10 mouse cellular contexts compared by ENCODE assay signal in the genomic region with DNA sequence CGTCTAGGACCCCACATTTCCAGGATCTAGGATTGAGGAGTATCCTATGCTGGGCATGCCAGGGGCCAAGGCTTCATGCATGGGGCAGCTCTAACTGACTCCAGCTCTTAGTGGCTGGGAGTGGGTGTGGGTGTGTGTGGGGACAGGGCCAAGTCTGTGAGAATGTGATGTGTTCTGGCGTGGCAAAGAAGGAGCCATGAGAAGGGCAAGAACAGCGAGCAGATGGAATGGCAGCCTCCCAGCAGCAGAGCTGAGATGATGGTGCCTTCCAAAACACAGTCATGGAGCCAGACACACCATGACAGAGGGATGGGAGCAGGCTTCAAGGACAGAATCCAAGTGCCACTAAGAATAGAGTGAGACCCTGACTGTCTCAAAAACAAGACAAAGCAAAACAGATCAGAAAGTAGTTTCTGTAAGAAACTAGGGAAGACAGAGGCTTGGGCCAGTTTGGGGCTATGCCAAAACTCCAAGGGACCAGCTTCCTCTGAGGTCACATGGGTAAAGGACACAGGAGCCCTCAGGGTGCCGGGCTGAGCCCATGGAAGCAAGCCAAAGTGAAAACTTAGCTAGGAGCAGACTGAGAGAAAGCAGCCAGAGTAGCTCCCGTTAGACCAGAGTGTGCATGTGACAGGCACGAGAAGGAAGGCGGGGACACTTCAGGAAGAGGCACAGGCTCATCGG. TPM values are rescaled to one million over a fixed set of nuclear protein-coding genes. Genes with fewer than 3 reads are reported as not detected.
DNase-seq lines count a peak whose midpoint lies in the region; ATAC-seq and TF ChIP-seq lines count a peak whose summit lies in the region.
"Had no signal": no experiment of that assay in that cellular context is flagged by ENCODE, and none has a peak within 500 bp of the region (broad histone marks: within the 10 kb centered on the region; RNA-seq: fewer than 3 reads in every experiment).

No protein-coding gene starts in this region.

- no peak overlapping the region for H3K27ac ChIP-seq in heart, embryonic 11.5 days (ENCODE audit: low read depth, low read length)
- H3K27ac ChIP-seq in midbrain, embryonic 13.5 days: no peak overlapping the region
- no peak overlapping the region for H3K27ac ChIP-seq in midbrain, embryonic 15.5 days

- no peak for TF ChIP-seq POLR2A in myocyte (IDR thresholded peaks at IDR 0.05; ENCODE audit: insufficient read length, low read depth)

- WGBS in heart, embryonic 11.5 days (ENCODE audit: insufficient replicate concordance): 83% methylated on average over 8 of the region's 8 CpGs
- WGBS in midbrain, embryonic 13.5 days: 94% methylated on average over 8 of the region's 8 CpGs
- 89% methylated on average over 8 of the region's 8 CpGs for WGBS in midbrain, embryonic 15.5 days

- no peak overlapping the region for H3ac ChIP-seq in myocyte (ENCODE audit: control insufficient read depth, insufficient read length)

- H3K4me2 ChIP-seq in heart, embryonic 11.5 days: no peak overlapping the region
- peak overlapping the region; percentile 2 for H3K4me2 ChIP-seq in myocyte (ENCODE audit: low read depth)
- no peak overlapping the region for H3K4me2 ChIP-seq in midbrain, embryonic 13.5 days (replicated peaks)
- no peak overlapping the region for H3K4me2 ChIP-seq in midbrain, embryonic 15.5 days

- peak; percentile 97 for DNase-seq in heart, adult 11 months
- DNase-seq in adrenal gland, postnatal 25 days: peak; percentile 48
- DNase-seq in frontal cortex, postnatal 36 days (ENCODE audit: low spot score in 2 of 2): peak; percentile 21 to 51
- DNase-seq in kidney, postnatal 25 days: peak; percentile 78 to 86

- H3K79me2 ChIP-seq in myocyte (ENCODE audit: control insufficient read depth, insufficient read depth): peaks cover 7% of the 10 kb centered on the region

- peaks cover 8% of the 10 kb centered on the region; the same call in 1 of the 2 replicates for H3K4me1 ChIP-seq in heart, embryonic 11.5 days (ENCODE audit: control insufficient read depth, insufficient read depth, low read length)
- peaks cover 22% of the 10 kb centered on the region for H3K4me1 ChIP-seq in midbrain, embryonic 13.5 days (replicated peaks)
- H3K4me1 ChIP-seq in midbrain, embryonic 15.5 days: peaks cover 24% of the 10 kb centered on the region

- H3K9ac ChIP-seq in heart, embryonic 11.5 days (ENCODE audit: low read depth, low read length): no peak overlapping the region; the same call in 1 of the 2 replicates
- no peak overlapping the region for H3K9ac ChIP-seq in midbrain, embryonic 13.5 days (replicated peaks)
- no peak overlapping the region for H3K9ac ChIP-seq in midbrain, embryonic 15.5 days

- H3K4me3 ChIP-seq in heart, embryonic 11.5 days (ENCODE audit: low read depth, low read length): no peak overlapping the region
- H3K4me3 ChIP-seq in myocyte: no peak overlapping the region
- H3K4me3 ChIP-seq in midbrain, embryonic 13.5 days (replicated peaks): no peak overlapping the region
- H3K4me3 ChIP-seq in midbrain, embryonic 15.5 days: no peak overlapping the region

- H3K36me3 ChIP-seq in heart, embryonic 11.5 days (ENCODE audit: control insufficient read depth, insufficient read depth, low read length): peaks cover 4% of the 10 kb centered on the region
- H3K36me3 ChIP-seq in myocyte (ENCODE audit: control insufficient read depth, insufficient read depth): no peaks in the 10 kb centered on the region
- H3K36me3 ChIP-seq in midbrain, embryonic 13.5 days: peaks cover 65% of the 10 kb centered on the region
- peaks cover 19% of the 10 kb centered on the region; the same call in 1 of the 2 replicates for H3K36me3 ChIP-seq in midbrain, embryonic 15.5 days (replicated peaks)

- H3K27me3 ChIP-seq in heart, embryonic 11.5 days (ENCODE audit: control insufficient read depth, insufficient read depth, low read length): no peaks in the 10 kb centered on the region
- H3K27me3 ChIP-seq in myocyte (ENCODE audit: control insufficient read depth, insufficient read depth, insufficient read length): no peaks in the 10 kb centered on the region
- no peaks in the 10 kb centered on the region for H3K27me3 ChIP-seq in midbrain, embryonic 13.5 days
- H3K27me3 ChIP-seq in midbrain, embryonic 15.5 days (replicated peaks): no peaks in the 10 kb centered on the region

- ATAC-seq in heart, embryonic 11.5 days (replicated peaks; ENCODE audit: insufficient number of reproducible peaks, low FRiP score, low TSS enrichment): no peak
- ATAC-seq in midbrain, embryonic 13.5 days: no peak
- ATAC-seq in midbrain, embryonic 15.5 days (replicated peaks): no peak

- no peaks in the 10 kb centered on the region for H3K9me3 ChIP-seq in heart, embryonic 11.5 days (replicated peaks; ENCODE audit: control insufficient read depth, low read length)
- H3K9me3 ChIP-seq in midbrain, embryonic 13.5 days: no peaks in the 10 kb centered on the region
- no peaks in the 10 kb centered on the region for H3K9me3 ChIP-seq in midbrain, embryonic 15.5 days

TF ChIP-seq in myocyte, 11 proteins besides CTCF, POLR2A, EP300 and RAD21:
- TF ChIP-seq POLR2AphosphoS2 (IDR thresholded peaks at IDR 0.05; ENCODE audit: insufficient read length, low read depth): no peak
- TF ChIP-seq CEBPB (IDR thresholded peaks at IDR 0.05; ENCODE audit: insufficient read depth, poor library complexity, severe bottlenecking): no peak
- TF ChIP-seq SRF (IDR thresholded peaks at IDR 0.05; ENCODE audit: control insufficient read depth, insufficient read length, low read depth): no peak
- TF ChIP-seq MYOD1 (IDR thresholded peaks at IDR 0.05; ENCODE audit: control insufficient read depth in 1 of 3, insufficient read length in 2 of 3, low read depth in 2 of 3): no peak
- TF ChIP-seq USF1 (IDR thresholded peaks at IDR 0.05; ENCODE audit: low read depth): no peak
- TF ChIP-seq MAX (IDR thresholded peaks at IDR 0.05; ENCODE audit: low read depth): no peak
- TF ChIP-seq E2F4 (IDR thresholded peaks at IDR 0.05; ENCODE audit: insufficient read depth): no peak
- no peak for TF ChIP-seq REST (IDR thresholded peaks at IDR 0.05; ENCODE audit: insufficient read depth, insufficient read length)
- no peak for TF ChIP-seq TCF12 (IDR thresholded peaks at IDR 0.05; ENCODE audit: insufficient read depth, poor library complexity, severe bottlenecking)
- TF ChIP-seq MYOG (IDR thresholded peaks at IDR 0.05; ENCODE audit: control insufficient read depth in 1 of 3, insufficient read depth in 1 of 3, insufficient read length in 2 of 3, low read depth in 2 of 3): no peak
- TF ChIP-seq TCF3 (IDR thresholded peaks at IDR 0.05; ENCODE audit: insufficient read length, low read depth): no peak

RNA-seq across cellular contexts. Expression of gene Telo2, which starts 3.9 kb away (rescaled TPM):
- polyA plus RNA-seq in heart, embryonic 11.5 days (2014; fragmentation: Nextera tagmentation; extraction: Ambion mirVana): 22.1 and 25.4 TPM in 2 replicates
- total RNA-seq in adrenal gland, postnatal 25 days (2021): 26.3 and 27.2 TPM in 2 replicates
- polyA plus RNA-seq in myocyte (2012; fragmentation: generic; extraction: Trizol): 14.4 TPM
- 45.3 and 48.0 TPM in 2 replicates for polyA plus RNA-seq in midbrain, embryonic 13.5 days (2015; fragmentation: Nextera tagmentation; extraction: Ambion mirVana)
- polyA plus RNA-seq in midbrain, embryonic 15.5 days (2015; fragmentation: Nextera tagmentation; extraction: Ambion mirVana): 57.8 and 67.0 TPM in 2 replicates

RNA-seq across cellular contexts. Expression of gene Ptx4, which starts 8.7 kb away (rescaled TPM):
- polyA plus RNA-seq in heart, embryonic 11.5 days (2014; fragmentation: Nextera tagmentation; extraction: Ambion mirVana): 0.10 TPM in 1 of 2 replicates, not detected in the other
- total RNA-seq in adrenal gland, postnatal 25 days (2021): not detected in 2 replicates
- not detected for polyA plus RNA-seq in myocyte (2012; fragmentation: generic; extraction: Trizol)
- polyA plus RNA-seq in midbrain, embryonic 13.5 days (2015; fragmentation: Nextera tagmentation; extraction: Ambion mirVana): not detected in 2 replicates
- not detected in 2 replicates for polyA plus RNA-seq in midbrain, embryonic 15.5 days (2015; fragmentation: Nextera tagmentation; extraction: Ambion mirVana)

RNA-seq across cellular contexts. Expression of gene Clcn7, which starts 21.3 kb away (rescaled TPM):
- polyA plus RNA-seq in heart, embryonic 11.5 days (2014; fragmentation: Nextera tagmentation; extraction: Ambion mirVana): 18.9 and 20.4 TPM in 2 replicates
- total RNA-seq in adrenal gland, postnatal 25 days (2021): 28.9 and 42.3 TPM in 2 replicates
- 22.9 TPM for polyA plus RNA-seq in myocyte (2012; fragmentation: generic; extraction: Trizol)
- polyA plus RNA-seq in midbrain, embryonic 13.5 days (2015; fragmentation: Nextera tagmentation; extraction: Ambion mirVana): 29.1 and 29.7 TPM in 2 replicates
- 35.0 and 36.3 TPM in 2 replicates for polyA plus RNA-seq in midbrain, embryonic 15.5 days (2015; fragmentation: Nextera tagmentation; extraction: Ambion mirVana)

RNA-seq across cellular contexts. Expression of gene Tmem204, which starts 28.5 kb away (rescaled TPM):
- polyA plus RNA-seq in heart, embryonic 11.5 days (2014; fragmentation: Nextera tagmentation; extraction: Ambion mirVana): 14.4 and 18.5 TPM in 2 replicates
- 27.7 and 31.5 TPM in 2 replicates for total RNA-seq in adrenal gland, postnatal 25 days (2021)
- 0.43 TPM for polyA plus RNA-seq in myocyte (2012; fragmentation: generic; extraction: Trizol)
- polyA plus RNA-seq in midbrain, embryonic 13.5 days (2015; fragmentation: Nextera tagmentation; extraction: Ambion mirVana): 9.4 and 10.8 TPM in 2 replicates
- 12.6 and 13.0 TPM in 2 replicates for polyA plus RNA-seq in midbrain, embryonic 15.5 days (2015; fragmentation: Nextera tagmentation; extraction: Ambion mirVana)

RNA-seq across cellular contexts. Expression of gene Ccdc154, which starts 50.4 kb away (rescaled TPM):
- not detected in 2 replicates for polyA plus RNA-seq in heart, embryonic 11.5 days (2014; fragmentation: Nextera tagmentation; extraction: Ambion mirVana)
- 0.15 TPM in 1 of 2 replicates, not detected in the other for total RNA-seq in adrenal gland, postnatal 25 days (2021)
- not detected for polyA plus RNA-seq in myocyte (2012; fragmentation: generic; extraction: Trizol)
- not detected in 2 replicates for polyA plus RNA-seq in midbrain, embryonic 13.5 days (2015; fragmentation: Nextera tagmentation; extraction: Ambion mirVana)
- not detected in 2 replicates for polyA plus RNA-seq in midbrain, embryonic 15.5 days (2015; fragmentation: Nextera tagmentation; extraction: Ambion mirVana)
- polyA plus RNA-seq: limb, embryonic 11.5 days; small intestine, adult 2 months had no signal

Comparison
In these comparisons a context has a peak if more than half of its experiments do, and no peak if none do; other contexts are left out.
1. DNase-seq: peak in every context shown above with its lines; median percentile 97 in heart, adult 11 months; 82 in kidney, postnatal 25 days; 48 in adrenal gland, postnatal 25 days; 36 in frontal cortex, postnatal 36 days.